Mouse (Mus musculus): ENCODE measurements at regions not wholly inside any gene's neighbourhood (a gene's known extent, or its start where the extent isn't known, plus 50 kb on each side); places are given as distances from the start of the nearest gene placed in this dataset.
A peak's percentile ranks its signal among the peaks of the same experiment; 100 is the strongest.

DNA sequence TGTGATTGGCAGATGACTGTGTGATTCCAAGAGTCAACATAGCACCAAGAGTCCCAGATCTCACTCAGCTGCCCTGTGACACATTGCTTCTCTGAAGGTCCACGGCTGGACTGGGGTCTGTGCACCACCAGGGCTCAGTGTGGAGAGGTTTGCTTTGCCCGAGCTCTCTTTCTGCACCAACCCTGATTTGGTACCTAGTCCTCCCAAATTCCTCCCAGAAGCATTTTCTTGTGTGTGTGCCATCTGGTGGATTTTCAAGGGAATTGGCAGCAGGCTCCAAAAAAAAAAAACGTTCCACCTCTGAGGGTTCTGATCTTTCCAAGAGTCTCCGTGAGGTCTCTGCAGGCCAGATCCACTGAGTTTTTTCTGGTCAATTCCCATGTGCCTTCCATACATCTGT lies 107.3 kb downstream of the Zfp365 start:
- no peak for TF ChIP-seq EP300 (IDR thresholded peaks at IDR 0.05; ENCODE audit: low read depth)
- peak; percentile 48 for TF ChIP-seq CTCF (IDR thresholded peaks at IDR 0.05; ENCODE audit: low read depth)

Measured in heart, postnatal 0 days (tissue).